Mouse (Mus musculus): ENCODE measurements around the gene Zswim9. TPM values are rescaled to one million over a fixed set of nuclear protein-coding genes. Genes with fewer than 3 reads are reported as not detected.

Zswim9 gene
- polyA plus RNA-seq (2014; fragmentation: Illumina TruSeq; extraction: RNeasy Lipid Tissue Mini Kit (QIAGEN cat#74804); ENCODE audit: low read depth, low replicate concordance): 4.9 TPM

GRCm38 (mm10) chr7:13278308-13278891 lies at the start of gene Zswim9:
Zswim9 (minus strand) TSS chr7:13278721.

DNA sequence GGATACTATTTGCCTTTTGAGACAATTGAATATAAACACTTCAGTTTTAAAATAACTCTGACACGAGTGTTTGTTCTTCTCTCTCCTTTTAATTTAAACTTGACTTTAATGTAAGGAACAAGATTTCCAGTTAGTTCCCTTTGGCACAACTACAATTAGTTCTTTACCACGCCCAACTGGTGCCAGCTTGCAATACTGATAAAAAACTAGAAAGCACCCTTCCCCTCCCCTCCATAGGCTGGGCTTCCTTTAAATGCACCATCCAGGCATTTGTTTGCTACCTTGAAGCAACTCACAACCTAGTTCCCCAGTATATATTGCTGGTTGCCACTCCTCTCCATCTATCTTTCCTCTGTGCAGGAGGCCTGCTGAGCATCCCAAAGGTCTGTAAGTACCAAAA lies 45.8 kb upstream of the Zswim9 start, which contains the start of gene Pla2g4c:
Gene Pla2g4c, plus strand, starts transcription at position 340 of the 400 bp plus-strand sequence.

DNA sequence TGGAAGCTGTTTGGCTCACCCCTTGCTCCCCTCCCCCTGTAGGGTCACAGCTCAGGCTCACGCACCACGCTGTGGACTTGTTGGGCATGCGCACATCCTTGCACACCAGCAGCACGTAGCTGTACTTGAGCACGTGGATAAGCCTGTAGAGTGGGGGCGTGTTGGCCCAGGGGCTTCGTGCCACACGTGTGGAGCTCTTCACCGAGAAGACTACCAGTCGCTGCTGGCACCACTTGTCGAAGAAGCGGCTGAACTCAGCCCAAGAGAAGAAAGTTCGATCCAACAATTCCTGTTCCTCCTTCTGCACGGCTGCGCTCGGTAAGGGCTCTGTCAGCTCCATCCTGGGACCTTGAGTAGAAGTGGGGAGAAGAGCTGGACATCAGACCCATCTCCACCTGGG lies 1.4 kb downstream of the Zswim9 start, which contains the start of gene Lig1:
Gene Lig1, plus strand, starts transcription at position 203 of the 400 bp plus-strand sequence.

GRCm38 (mm10) chr7:13212720-13213119 lies 65.8 kb downstream of the Zswim9 start, which contains the start of gene Vmn1r89:
Vmn1r89 (plus strand) TSS chr7:13213020.

Other genes starting within 250 kb of the Zswim9 start
- 117 TPM for gene Chmp2a, start 243.9 kb downstream of the Zswim9 start, polyA plus RNA-seq (2014; fragmentation: Illumina TruSeq; extraction: RNeasy Lipid Tissue Mini Kit (QIAGEN cat#74804); ENCODE audit: low read depth, low replicate concordance)
- 64.8 TPM for gene Ube2m, start 240.4 kb downstream of the Zswim9 start, polyA plus RNA-seq (2014; fragmentation: Illumina TruSeq; extraction: RNeasy Lipid Tissue Mini Kit (QIAGEN cat#74804); ENCODE audit: low read depth, low replicate concordance)
- gene Mzf1, start 224.0 kb downstream of the Zswim9 start, polyA plus RNA-seq (2014; fragmentation: Illumina TruSeq; extraction: RNeasy Lipid Tissue Mini Kit (QIAGEN cat#74804); ENCODE audit: low read depth, low replicate concordance): 0.36 TPM
- not detected for gene Vmn1r85, start 183.5 kb downstream of the Zswim9 start, polyA plus RNA-seq (2014; fragmentation: Illumina TruSeq; extraction: RNeasy Lipid Tissue Mini Kit (QIAGEN cat#74804); ENCODE audit: low read depth, low replicate concordance)
- not detected for gene Vmn1r86, start 158.8 kb downstream of the Zswim9 start, polyA plus RNA-seq (2014; fragmentation: Illumina TruSeq; extraction: RNeasy Lipid Tissue Mini Kit (QIAGEN cat#74804); ENCODE audit: low read depth, low replicate concordance)
- gene Vmn1r87, start 138.6 kb downstream of the Zswim9 start, polyA plus RNA-seq (2014; fragmentation: Illumina TruSeq; extraction: RNeasy Lipid Tissue Mini Kit (QIAGEN cat#74804); ENCODE audit: low read depth, low replicate concordance): not detected
- gene Vmn1r88, start 119.2 kb downstream of the Zswim9 start, polyA plus RNA-seq (2014; fragmentation: Illumina TruSeq; extraction: RNeasy Lipid Tissue Mini Kit (QIAGEN cat#74804); ENCODE audit: low read depth, low replicate concordance): not detected
- not detected for gene Vmn1r89, start 65.7 kb downstream of the Zswim9 start, polyA plus RNA-seq (2014; fragmentation: Illumina TruSeq; extraction: RNeasy Lipid Tissue Mini Kit (QIAGEN cat#74804); ENCODE audit: low read depth, low replicate concordance)
- gene Lig1, start 1.4 kb downstream of the Zswim9 start, polyA plus RNA-seq (2014; fragmentation: Illumina TruSeq; extraction: RNeasy Lipid Tissue Mini Kit (QIAGEN cat#74804); ENCODE audit: low read depth, low replicate concordance): 2.9 TPM
- 0.20 TPM for gene Pla2g4c, start 45.9 kb upstream of the Zswim9 start, polyA plus RNA-seq (2014; fragmentation: Illumina TruSeq; extraction: RNeasy Lipid Tissue Mini Kit (QIAGEN cat#74804); ENCODE audit: low read depth, low replicate concordance)
- not detected for gene Cabp5, start 119.4 kb upstream of the Zswim9 start, polyA plus RNA-seq (2014; fragmentation: Illumina TruSeq; extraction: RNeasy Lipid Tissue Mini Kit (QIAGEN cat#74804); ENCODE audit: low read depth, low replicate concordance)
- gene Bsph1, start 172.1 kb upstream of the Zswim9 start, polyA plus RNA-seq (2014; fragmentation: Illumina TruSeq; extraction: RNeasy Lipid Tissue Mini Kit (QIAGEN cat#74804); ENCODE audit: low read depth, low replicate concordance): not detected

Data from kidney, adult 10 weeks (tissue).